Mouse (Mus musculus): ENCODE results near the gene Tgfbr3. TPM values are rescaled to one million over a fixed set of nuclear protein-coding genes. Genes with fewer than 3 reads are reported as not detected.

Gene Tgfbr3
- polyA plus RNA-seq, 1 experiment from 2014 or later: 4.3 TPM

- no peaks in the 10 kb centered on the region for H3K9me3 ChIP-seq (replicated peaks; ENCODE audit: control insufficient read depth, low read length, poor library complexity, severe bottlenecking)
- no peaks in the 10 kb centered on the region for H3K36me3 ChIP-seq (ENCODE audit: control insufficient read depth, insufficient read depth, low read length)
- no peak overlapping the region for H3K4me2 ChIP-seq (ENCODE audit: low read length)
- WGBS: 38% methylated on average over 12 of the region's 12 CpGs
- ATAC-seq: no peak
- no peak overlapping the region for H3K4me3 ChIP-seq (ENCODE audit: low read depth, low read length)
- H3K27ac ChIP-seq (ENCODE audit: low read length): no peak overlapping the region
- H3K9ac ChIP-seq (ENCODE audit: low read depth, low read length): no peak overlapping the region
- no peaks in the 10 kb centered on the region for H3K4me1 ChIP-seq (ENCODE audit: control insufficient read depth, insufficient read depth, low read length)
- no peaks in the 10 kb centered on the region for H3K27me3 ChIP-seq (ENCODE audit: control insufficient read depth, insufficient read depth, low read depth, low read length)
Measured at GRCm38 (mm10) chr5:107062229-107062852, 227.1 kb downstream of the Tgfbr3 start.

- WGBS: 91% methylated on average over 5 of the region's 5 CpGs
- no peak overlapping the region for H3K27ac ChIP-seq (ENCODE audit: low read length)
- no peak overlapping the region for H3K9ac ChIP-seq (ENCODE audit: low read depth, low read length)
- H3K36me3 ChIP-seq (ENCODE audit: control insufficient read depth, insufficient read depth, low read length): no peaks in the 10 kb centered on the region
- no peak for ATAC-seq
- peaks cover 6% of the 10 kb centered on the region; the same call in 1 of the 2 replicates for H3K4me1 ChIP-seq (ENCODE audit: control insufficient read depth, insufficient read depth, low read length)
- no peak overlapping the region for H3K4me2 ChIP-seq (ENCODE audit: low read length)
- H3K4me3 ChIP-seq (ENCODE audit: low read depth, low read length): no peak overlapping the region
- H3K9me3 ChIP-seq (replicated peaks; ENCODE audit: control insufficient read depth, low read length, poor library complexity, severe bottlenecking): no peaks in the 10 kb centered on the region
- no peaks in the 10 kb centered on the region for H3K27me3 ChIP-seq (ENCODE audit: control insufficient read depth, insufficient read depth, low read depth, low read length)
Measured at GRCm38 (mm10) chr5:107059514-107059913, 229.9 kb downstream of the Tgfbr3 start.

DNA sequence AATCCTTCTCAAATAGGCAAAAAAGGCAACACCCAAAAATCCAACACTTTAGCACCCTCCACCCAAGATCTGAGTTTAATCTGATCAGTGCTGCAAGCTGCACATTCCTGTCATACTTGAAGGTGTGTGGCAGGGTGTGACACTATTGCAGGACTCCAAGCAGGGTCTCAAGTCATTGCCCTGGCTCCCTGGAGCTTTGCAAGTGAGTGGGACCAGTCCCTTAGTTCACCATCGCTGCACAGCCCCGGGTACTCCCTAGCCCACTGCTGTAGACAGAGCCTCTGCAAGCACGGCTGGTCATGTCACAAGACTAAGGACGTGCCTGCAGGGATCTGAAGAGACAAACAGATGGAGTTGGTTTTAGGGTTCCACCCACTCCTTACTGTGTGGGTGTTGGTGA, 230.8 kb downstream of the Tgfbr3 start:
- H3K9me3 ChIP-seq (replicated peaks; ENCODE audit: control insufficient read depth, low read length, poor library complexity, severe bottlenecking): no peaks in the 10 kb centered on the region
- no peak overlapping the region for H3K4me3 ChIP-seq (ENCODE audit: low read depth, low read length)
- H3K36me3 ChIP-seq (ENCODE audit: control insufficient read depth, insufficient read depth, low read length): no peaks in the 10 kb centered on the region
- no peak overlapping the region for H3K4me2 ChIP-seq (ENCODE audit: low read length)
- H3K27me3 ChIP-seq (ENCODE audit: control insufficient read depth, insufficient read depth, low read depth, low read length): no peaks in the 10 kb centered on the region
- H3K27ac ChIP-seq (ENCODE audit: low read length): no peak overlapping the region
- WGBS: 95% methylated on average over 4 of the region's 4 CpGs
- peaks cover 6% of the 10 kb centered on the region; the same call in 1 of the 2 replicates for H3K4me1 ChIP-seq (ENCODE audit: control insufficient read depth, insufficient read depth, low read length)
- H3K9ac ChIP-seq (ENCODE audit: low read depth, low read length): no peak overlapping the region
- no peak for ATAC-seq

Other genes starting within 250 kb of the Tgfbr3 start
- gene Brdt, start 41.5 kb upstream of the Tgfbr3 start, polyA plus RNA-seq (2015; fragmentation: Nextera tagmentation; extraction: Ambion mirVana): 3.3 and 3.7 TPM in 2 replicates
- 2.1 and 3.2 TPM in 2 replicates for gene Ephx4, start 113.1 kb upstream of the Tgfbr3 start, polyA plus RNA-seq (2015; fragmentation: Nextera tagmentation; extraction: Ambion mirVana)
- not detected in 2 replicates for gene Lpcat2b, start 141.9 kb upstream of the Tgfbr3 start, polyA plus RNA-seq (2015; fragmentation: Nextera tagmentation; extraction: Ambion mirVana)
- 23.5 and 24.9 TPM in 2 replicates for gene Btbd8, start 148.4 kb upstream of the Tgfbr3 start, polyA plus RNA-seq (2015; fragmentation: Nextera tagmentation; extraction: Ambion mirVana)
- gene Gm42669, start 218.0 kb upstream of the Tgfbr3 start, polyA plus RNA-seq (2015; fragmentation: Nextera tagmentation; extraction: Ambion mirVana): 0.73 and 0.81 TPM in 2 replicates
- 0.29 and 0.46 TPM in 2 replicates for gene 1700028K03Rik, start 245.1 kb upstream of the Tgfbr3 start, polyA plus RNA-seq (2015; fragmentation: Nextera tagmentation; extraction: Ambion mirVana)

All from midbrain, embryonic 16.5 days (tissue).